Mouse (Mus musculus): ENCODE measurements around the gene Corin.

Corin gene

GRCm38 (mm10) chr5:72441181-72441580 lies 63.1 kb downstream of the Corin start:
- no peak for DNase-seq

GRCm38 (mm10) chr5:72435085-72435484 lies 69.2 kb downstream of the Corin start:
- DNase-seq, result no peak

- no peak for DNase-seq
These were observed 72.4 kb downstream of the Corin start for GRCm38 (mm10) chr5:72431856-72432255.

- DNase-seq, result no peak
These were observed 76.7 kb downstream of the Corin start for GRCm38 (mm10) chr5:72427556-72427955.

- DNase-seq, result no peak
These were observed 78.8 kb downstream of the Corin start for GRCm38 (mm10) chr5:72425342-72426010.

- DNase-seq, result no peak
These were observed 92.4 kb downstream of the Corin start for GRCm38 (mm10) chr5:72411874-72412329.

GRCm38 (mm10) chr5:72410841-72411240 lies 93.4 kb downstream of the Corin start:
- no peak for DNase-seq

GRCm38 (mm10) chr5:72403376-72403775 lies 100.9 kb downstream of the Corin start:
- DNase-seq, result no peak

- no peak for DNase-seq
These were observed 101.4 kb downstream of the Corin start for GRCm38 (mm10) chr5:72402913-72403312.

- DNase-seq, result no peak
These were observed 102.5 kb downstream of the Corin start for GRCm38 (mm10) chr5:72401778-72402177.

GRCm38 (mm10) chr5:72401251-72401650 lies 103.0 kb downstream of the Corin start:
- DNase-seq, result no peak

GRCm38 (mm10) chr5:72382148-72382547 lies 122.1 kb downstream of the Corin start:
- DNase-seq, result no peak

GRCm38 (mm10) chr5:72380616-72381015 lies 123.7 kb downstream of the Corin start:
- DNase-seq, result no peak

- no peak for DNase-seq
These were observed 136.3 kb downstream of the Corin start for GRCm38 (mm10) chr5:72368004-72368403.

GRCm38 (mm10) chr5:72365801-72366200 lies 138.5 kb downstream of the Corin start:
- no peak for DNase-seq

- no peak for DNase-seq
These were observed 140.4 kb downstream of the Corin start for GRCm38 (mm10) chr5:72363838-72364237.

- DNase-seq, result no peak
These were observed 150.5 kb downstream of the Corin start for GRCm38 (mm10) chr5:72353746-72354145.

- DNase-seq, result peak; percentile 2 to 33
These were observed 154.1 kb downstream of the Corin start for GRCm38 (mm10) chr5:72350081-72350758.

- DNase-seq, result no peak
These were observed 155.7 kb downstream of the Corin start for GRCm38 (mm10) chr5:72348591-72348990.

GRCm38 (mm10) chr5:72335873-72336272 lies 168.4 kb downstream of the Corin start:
- DNase-seq, result no peak

GRCm38 (mm10) chr5:72332901-72333300 lies 171.4 kb downstream of the Corin start:
- no peak for DNase-seq

- DNase-seq, result no peak
These were observed 173.1 kb downstream of the Corin start for GRCm38 (mm10) chr5:72331217-72331616.

GRCm38 (mm10) chr5:72330648-72331047 lies 173.6 kb downstream of the Corin start:
- no peak for DNase-seq

GRCm38 (mm10) chr5:72329453-72329852 lies 174.8 kb downstream of the Corin start:
- no peak for DNase-seq

- DNase-seq, result no peak
These were observed 189.0 kb downstream of the Corin start for GRCm38 (mm10) chr5:72315282-72315681.
